Mouse (Mus musculus): ENCODE results near the gene 2310061I04Rik. TPM values are rescaled to one million over a fixed set of nuclear protein-coding genes. Genes with fewer than 3 reads are reported as not detected.
A peak's percentile ranks its signal among the peaks of the same experiment; 100 is the strongest.

2310061I04Rik gene
- polyA plus RNA-seq, 1 experiment = 125 TPM

DNA sequence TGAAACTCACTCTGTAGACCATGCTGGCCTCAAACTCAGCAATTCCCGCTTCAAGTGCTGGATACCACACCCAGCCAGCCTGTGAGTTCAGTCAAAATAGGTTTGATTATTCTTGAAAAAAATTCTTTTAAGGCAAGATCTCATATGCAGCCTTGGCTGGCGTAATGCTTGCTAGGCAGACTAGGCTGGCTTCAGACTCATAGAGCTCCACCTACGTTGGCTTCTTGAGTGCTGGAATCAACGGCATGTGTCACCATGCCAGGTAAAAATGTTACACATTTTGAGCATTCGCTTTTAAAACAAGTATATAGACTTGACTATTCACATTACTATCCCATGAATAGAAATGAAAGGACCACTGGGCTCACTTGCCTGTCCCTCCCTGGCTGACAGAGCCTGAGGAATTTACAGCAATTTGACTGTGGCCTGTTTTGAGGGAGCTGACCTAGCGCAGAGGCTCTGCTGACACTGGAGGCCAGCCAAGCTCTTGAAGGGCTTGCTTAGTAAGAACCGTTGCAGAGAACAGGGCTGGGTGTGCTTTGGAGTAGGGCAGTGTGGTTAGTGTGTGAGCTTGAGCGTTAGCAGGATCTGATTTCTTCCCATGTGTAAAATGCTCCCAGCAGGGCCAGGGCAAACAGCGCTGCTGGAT lies 6.2 kb upstream of the 2310061I04Rik start:
- no peak overlapping the region for H3K4me3 ChIP-seq (ENCODE audit: insufficient read depth, low read depth, low read length)
- no peaks in the 10 kb centered on the region for H3K4me1 ChIP-seq (ENCODE audit: control insufficient read depth, insufficient read depth, insufficient read length, low read length)
- no peak overlapping the region for H3K27ac ChIP-seq (replicated peaks; ENCODE audit: low read depth, low read length)

DNA sequence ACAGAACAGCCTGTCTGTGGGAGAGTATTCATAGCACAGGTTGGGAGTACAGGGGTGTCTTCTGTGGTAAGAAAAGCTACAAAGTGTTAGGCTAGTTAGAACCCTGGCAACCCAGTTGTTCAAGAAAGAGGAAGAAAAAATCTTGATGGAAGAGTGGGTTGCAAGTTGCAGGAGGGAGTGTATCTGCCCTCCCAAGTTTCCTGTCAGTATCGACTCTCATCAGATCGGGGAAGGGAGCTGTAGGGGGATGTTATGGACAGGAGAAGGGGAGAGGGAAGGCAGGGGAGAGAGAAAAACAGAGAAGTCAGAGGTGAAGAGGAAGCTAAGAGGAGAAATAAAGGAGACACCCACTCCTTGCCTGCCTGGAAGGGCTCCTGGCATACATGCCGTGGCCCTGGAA lies 3.4 kb upstream of the 2310061I04Rik start:
- no peak overlapping the region for H3K27ac ChIP-seq (replicated peaks; ENCODE audit: low read depth, low read length)
- H3K4me1 ChIP-seq (ENCODE audit: control insufficient read depth, insufficient read depth, insufficient read length, low read length) = no peaks in the 10 kb centered on the region
- H3K4me3 ChIP-seq (ENCODE audit: insufficient read depth, low read depth, low read length) = no peak overlapping the region

DNA sequence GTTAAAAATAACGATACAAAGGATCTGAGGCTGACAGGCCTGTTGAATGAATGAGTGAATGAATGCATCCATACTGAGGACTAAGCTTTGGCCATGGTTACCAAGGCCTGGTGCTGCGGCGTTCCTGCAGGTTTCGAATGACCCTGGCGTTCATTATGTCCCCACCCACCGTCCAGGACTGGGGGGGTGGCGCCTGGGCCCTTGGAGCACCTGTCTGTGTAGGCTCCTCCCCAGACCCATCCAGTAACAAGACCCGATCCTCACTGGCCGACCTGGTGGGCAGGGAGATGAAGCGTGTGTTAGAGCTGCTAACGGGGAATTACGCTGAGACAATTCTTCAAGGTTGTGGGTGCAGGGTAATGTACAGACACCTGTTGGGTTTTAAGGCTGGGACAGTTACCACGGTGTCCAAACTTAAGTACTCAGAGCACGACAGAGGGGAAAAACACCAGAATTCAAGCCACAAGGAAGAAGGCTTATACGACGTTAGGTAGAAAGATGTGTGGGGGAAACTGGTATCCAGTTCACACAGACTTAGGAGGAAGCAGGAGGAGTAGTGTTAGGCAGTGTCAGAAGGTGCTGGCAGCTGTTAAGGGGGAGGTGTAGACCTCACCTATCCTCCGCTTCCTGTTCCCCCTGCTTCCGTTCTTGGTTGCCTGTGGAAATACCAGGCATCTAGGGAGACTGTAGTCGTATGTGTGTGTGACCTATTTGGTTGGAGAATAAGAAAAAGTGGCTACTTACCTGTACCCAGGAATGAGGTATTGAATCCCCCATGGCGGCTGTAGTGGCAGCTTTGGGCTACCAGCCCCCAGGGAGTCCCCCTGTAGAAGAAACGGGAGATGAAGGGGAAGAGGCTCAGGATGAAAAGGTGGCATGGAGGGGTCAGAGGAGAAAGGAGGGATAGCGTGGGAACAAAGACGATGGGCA lies 678 bp upstream of the 2310061I04Rik start:
- Histone ChIP-seq H3K27ac (replicated peaks; ENCODE audit: low read depth, low read length) (no peak overlapping the region), H3K4me1 (ENCODE audit: control insufficient read depth, insufficient read depth, insufficient read length, low read length) (no peaks in the 10 kb centered on the region), H3K4me3 (ENCODE audit: insufficient read depth, low read depth, low read length) (peak overlapping the region; percentile 34)

DNA sequence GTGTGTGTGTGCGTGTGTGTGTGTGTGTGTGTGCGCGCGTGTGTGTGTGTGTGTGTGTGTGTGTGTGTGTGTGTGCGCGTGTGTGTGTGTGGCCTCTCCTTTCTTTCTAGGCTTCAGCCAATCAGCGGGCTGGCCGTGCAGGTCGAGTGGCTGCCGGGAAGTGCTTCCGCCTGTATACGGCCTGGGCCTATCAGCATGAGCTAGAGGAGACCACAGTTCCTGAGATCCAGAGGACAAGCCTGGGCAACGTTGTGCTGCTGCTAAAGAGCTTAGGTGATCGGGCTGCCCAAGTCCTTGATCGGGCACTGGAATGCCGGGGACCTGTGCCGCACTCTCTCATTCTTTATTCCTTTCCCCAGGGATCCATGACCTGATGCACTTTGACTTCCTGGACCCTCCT lies 9.5 kb downstream of the 2310061I04Rik start:
- no peaks in the 10 kb centered on the region for H3K4me1 ChIP-seq (ENCODE audit: control insufficient read depth, insufficient read depth, insufficient read length, low read length)
- no peak overlapping the region for H3K27ac ChIP-seq (replicated peaks; ENCODE audit: low read depth, low read length)
- H3K4me3 ChIP-seq (ENCODE audit: insufficient read depth, low read depth, low read length) = no peak overlapping the region

DNA sequence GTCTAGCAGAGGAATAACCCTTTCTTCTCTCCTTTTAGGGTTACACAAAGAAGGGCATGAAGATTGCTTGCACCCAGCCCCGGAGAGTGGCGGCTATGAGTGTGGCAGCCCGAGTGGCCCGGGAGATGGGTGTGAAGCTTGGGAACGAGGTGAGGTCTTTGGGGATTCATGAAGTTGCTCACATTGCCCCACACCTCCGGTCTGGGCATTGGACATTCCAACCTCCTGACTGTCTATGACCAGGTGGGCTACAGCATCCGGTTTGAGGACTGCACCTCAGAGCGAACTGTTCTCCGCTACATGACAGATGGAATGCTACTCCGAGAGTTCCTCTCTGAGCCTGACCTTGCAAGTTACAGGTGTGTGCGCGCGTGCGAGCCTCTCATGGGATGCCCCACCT lies 13.5 kb downstream of the 2310061I04Rik start:
- H3K4me3 ChIP-seq (ENCODE audit: insufficient read depth, low read depth, low read length) = no peak overlapping the region
- no peak overlapping the region for H3K27ac ChIP-seq (replicated peaks; ENCODE audit: low read depth, low read length)
- peaks cover 4% of the 10 kb centered on the region; the same call in 1 of the 2 replicates for H3K4me1 ChIP-seq (ENCODE audit: control insufficient read depth, insufficient read depth, insufficient read length, low read length)

DNA sequence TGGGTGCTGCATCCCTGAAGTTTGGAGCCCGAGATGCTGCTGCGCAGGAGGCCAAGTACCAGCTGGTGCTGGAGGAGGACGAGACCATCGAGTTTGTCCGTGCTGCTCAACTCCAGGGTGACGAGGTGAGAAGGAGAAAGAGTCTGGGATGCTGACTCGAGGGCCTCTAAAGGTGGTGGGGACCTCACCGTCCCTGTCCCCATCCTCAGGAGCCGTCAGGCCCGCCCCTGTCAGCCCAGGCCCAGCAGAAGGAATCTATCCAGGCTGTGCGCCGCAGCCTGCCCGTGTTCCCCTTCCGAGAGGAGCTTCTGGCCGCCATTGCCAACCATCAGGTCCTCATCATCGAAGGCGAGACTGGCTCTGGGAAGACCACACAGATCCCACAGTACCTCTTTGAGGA lies 14.3 kb downstream of the 2310061I04Rik start:
- Histone ChIP-seq H3K4me3 (ENCODE audit: insufficient read depth, low read depth, low read length) (no peak overlapping the region), H3K27ac (replicated peaks; ENCODE audit: low read depth, low read length) (no peak overlapping the region), H3K4me1 (ENCODE audit: control insufficient read depth, insufficient read depth, insufficient read length, low read length) (peaks cover 4% of the 10 kb centered on the region; the same call in 1 of the 2 replicates)

DNA sequence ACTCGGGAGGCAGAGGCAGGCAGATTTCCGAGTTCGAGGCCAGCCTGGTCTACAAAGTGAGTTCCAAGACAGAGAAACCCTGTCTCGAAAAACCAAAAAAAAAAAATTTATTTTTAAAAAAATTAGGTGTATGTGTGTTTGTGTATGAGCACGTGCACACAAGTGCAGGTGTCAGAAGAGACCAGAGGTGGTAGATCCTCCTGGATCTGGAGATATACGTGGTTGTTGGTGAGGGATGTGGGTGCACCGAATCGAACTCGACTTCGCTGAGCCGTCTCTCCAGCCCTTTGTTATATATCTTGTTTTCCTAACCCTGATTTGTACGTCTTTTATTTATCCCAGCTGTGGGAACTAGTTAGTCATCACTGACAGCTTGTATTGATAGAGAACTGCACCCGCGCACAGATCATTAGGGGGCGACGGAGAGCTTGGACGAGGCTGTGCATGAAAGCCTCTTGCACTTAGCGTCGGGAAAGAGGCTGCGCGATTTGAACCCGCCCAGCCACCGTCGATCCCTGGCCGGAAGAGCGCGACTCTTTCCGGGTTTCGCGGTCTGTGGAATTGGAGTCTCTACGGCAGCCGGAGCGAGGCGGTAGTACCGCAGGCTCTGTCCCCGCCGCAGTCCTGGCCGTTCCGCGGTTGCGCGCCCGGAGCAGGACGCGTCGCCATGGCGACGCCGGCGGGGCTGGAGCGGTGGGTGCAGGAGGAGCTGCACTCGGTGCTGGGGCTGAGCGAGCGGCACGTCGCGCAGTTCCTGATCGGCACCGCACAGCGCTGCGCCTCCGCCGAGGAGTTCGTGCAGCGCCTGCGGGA lies 17.8 kb downstream of the 2310061I04Rik start, which contains the start of gene Dhx16:
TSS of gene Dhx16 (plus strand) at position 575 of the 813 bp plus-strand sequence.
- Histone ChIP-seq H3K4me3 (ENCODE audit: insufficient read depth, low read depth, low read length) (peak within 1 kb of the TSS; percentile 91), H3K4me1 (ENCODE audit: control insufficient read depth, insufficient read depth, insufficient read length, low read length) (peaks cover 4% of the 10 kb centered on the region; the same call in 1 of the 2 replicates), H3K27ac (replicated peaks; ENCODE audit: low read depth, low read length) (no peak within 1 kb of the TSS)

DNA sequence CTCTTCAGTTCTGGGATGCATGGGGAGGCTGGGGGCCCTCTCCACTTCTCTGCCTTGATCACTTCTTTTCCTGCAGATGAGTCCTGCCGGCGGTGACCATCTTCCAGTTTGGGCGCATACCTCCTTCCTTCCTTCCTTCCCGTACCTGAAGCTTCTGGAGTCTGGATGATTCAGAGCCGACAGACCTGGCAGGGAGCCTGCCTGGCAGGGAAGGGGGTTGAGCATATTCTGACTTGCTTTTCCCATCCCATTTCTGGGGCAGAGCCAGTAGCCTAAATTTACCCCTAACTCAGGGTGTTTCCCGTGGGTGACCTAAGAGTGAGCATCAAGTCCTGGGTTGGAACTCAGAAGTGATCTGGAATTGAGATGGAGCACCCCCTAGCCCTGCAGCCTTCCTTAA lies 22.5 kb downstream of the 2310061I04Rik start:
- H3K4me3 ChIP-seq (ENCODE audit: insufficient read depth, low read depth, low read length) = no peak overlapping the region
- 0 out of 2 replicates have a peak, but pooled peaks cover 2% of the 10 kb centered on the region for H3K4me1 ChIP-seq (ENCODE audit: control insufficient read depth, insufficient read depth, insufficient read length, low read length)
- H3K27ac ChIP-seq (replicated peaks; ENCODE audit: low read depth, low read length) = 0 out of 2 replicates have a peak overlapping the region, but pooled peaks have one; percentile 10

DNA sequence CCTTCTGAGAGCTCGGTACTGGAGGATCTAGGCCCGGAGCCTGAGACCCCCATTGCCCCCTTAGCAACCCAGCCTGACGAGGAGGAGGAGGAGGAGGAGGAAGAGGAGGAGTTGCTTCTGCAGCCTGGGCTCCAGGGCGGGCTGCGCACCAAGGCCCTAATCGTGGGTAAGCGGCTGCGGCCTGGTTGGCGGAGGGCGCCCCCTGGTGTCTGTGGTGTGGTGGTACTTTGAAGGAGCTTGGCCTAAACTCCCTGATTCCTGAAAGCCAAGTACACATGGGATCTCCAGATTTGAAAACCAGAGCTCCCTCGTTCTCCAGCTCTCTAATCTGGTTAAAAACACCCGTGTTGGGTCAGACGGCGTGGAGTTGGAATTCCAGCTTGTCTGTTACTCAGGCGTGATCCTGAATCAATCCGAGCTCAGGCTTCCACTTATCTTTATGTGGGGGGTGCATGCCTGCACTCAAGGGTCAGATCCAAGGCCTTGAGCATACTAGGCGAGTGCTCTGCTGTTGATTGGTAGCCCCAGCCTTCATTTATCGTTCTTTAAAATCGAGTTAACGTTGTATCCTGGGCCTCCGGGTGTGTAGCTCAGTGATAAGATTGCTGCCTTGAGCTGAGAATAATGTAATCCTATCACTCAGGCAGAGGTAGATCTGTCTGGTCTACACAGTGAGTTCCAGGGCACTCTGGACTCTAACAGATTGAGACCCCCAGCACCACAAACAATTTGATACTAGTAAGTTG lies 23.3 kb downstream of the 2310061I04Rik start:
- H3K4me3 ChIP-seq (ENCODE audit: insufficient read depth, low read depth, low read length) = peak overlapping the region; percentile 35; the same call in 1 of the 2 replicates
- H3K4me1 ChIP-seq (ENCODE audit: control insufficient read depth, insufficient read depth, insufficient read length, low read length) = 0 out of 2 replicates have a peak, but pooled peaks cover 2% of the 10 kb centered on the region
- H3K27ac ChIP-seq (replicated peaks; ENCODE audit: low read depth, low read length) = peak overlapping the region; percentile 35; the same call in 1 of the 2 replicates

DNA sequence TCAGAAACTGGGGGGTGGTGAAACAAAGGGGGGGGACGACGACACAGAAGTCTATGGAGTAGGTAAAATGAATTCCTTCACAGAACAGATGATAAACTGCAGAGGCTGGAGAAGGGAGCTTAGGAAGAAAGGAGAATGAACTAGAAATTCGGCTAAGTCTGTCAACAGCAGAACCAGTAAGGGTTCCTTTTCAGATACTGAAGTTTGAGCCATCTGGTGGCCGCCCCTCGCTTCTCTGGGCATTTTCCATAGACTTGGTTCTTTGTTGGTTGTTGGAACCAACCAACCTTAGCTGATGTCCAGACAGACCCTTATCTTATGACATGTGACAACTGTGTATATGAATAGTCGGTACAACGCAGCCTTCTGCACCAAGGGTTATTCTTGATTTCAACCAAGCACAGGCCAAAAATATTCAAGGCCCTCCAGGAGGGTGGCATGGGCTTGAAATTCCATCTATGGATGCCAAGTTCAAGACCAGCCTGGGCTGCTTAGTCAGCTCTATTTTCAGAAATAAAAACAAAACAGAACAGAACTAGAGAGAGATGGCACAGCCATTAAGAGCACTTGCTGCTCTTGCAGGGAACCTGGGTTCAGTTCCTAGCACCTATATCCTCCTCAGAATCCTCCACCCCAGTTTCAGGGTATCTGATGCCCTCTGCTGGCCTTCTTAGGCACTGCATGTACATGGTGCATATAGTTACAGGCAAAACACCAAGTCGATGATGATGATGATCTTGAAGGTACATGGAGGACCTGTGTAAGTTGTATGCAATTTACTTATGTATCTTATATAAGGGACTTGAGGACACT lies 26.1 kb downstream of the 2310061I04Rik start:
- 0 out of 2 replicates have a peak, but pooled peaks cover 2% of the 10 kb centered on the region for H3K4me1 ChIP-seq (ENCODE audit: control insufficient read depth, insufficient read depth, insufficient read length, low read length)
- H3K27ac ChIP-seq (replicated peaks; ENCODE audit: low read depth, low read length) = peak overlapping the region; percentile 99
- peak overlapping the region; percentile 78 for H3K4me3 ChIP-seq (ENCODE audit: insufficient read depth, low read depth, low read length)

DNA sequence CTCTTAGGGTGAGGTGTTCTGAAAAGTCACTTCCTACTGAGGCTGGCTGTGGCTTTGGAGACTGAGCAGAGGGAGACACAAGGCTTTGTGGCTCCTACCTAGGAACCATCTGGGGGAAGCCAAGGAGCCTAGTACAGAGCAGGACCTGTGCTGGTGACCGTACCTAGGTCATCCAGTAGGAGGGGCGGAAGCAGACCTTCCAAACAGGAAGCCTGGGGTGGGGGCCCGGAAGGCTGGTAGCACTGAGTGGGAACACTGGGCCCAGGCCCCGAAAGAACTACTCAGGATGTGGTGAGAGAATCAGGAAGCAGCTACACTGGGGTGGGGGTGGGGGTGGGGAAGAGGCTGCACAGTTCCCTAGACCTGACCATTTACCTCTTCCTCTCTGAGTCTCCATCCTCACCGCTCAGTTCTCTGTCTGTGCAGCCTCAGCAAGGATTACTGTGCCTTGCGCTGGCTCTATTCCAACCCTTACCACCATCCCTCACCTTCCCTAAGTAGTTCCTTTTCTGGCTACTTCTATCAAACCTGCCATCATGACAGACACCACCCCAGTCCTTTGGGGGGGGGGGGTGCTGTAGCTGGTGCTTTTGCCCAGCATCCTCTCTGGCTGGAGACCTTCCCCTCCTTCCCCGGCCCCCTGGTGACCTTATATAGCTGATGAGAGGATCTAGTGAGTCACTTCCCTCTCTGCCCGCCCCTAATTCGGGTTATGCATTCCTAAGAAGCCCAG lies 26.9 kb downstream of the 2310061I04Rik start:
- H3K4me1 ChIP-seq (ENCODE audit: control insufficient read depth, insufficient read depth, insufficient read length, low read length) = 0 out of 2 replicates have a peak, but pooled peaks cover 2% of the 10 kb centered on the region
- H3K27ac ChIP-seq (replicated peaks; ENCODE audit: low read depth, low read length) = peak overlapping the region; percentile 99
- peak overlapping the region; percentile 78 for H3K4me3 ChIP-seq (ENCODE audit: insufficient read depth, low read depth, low read length)

DNA sequence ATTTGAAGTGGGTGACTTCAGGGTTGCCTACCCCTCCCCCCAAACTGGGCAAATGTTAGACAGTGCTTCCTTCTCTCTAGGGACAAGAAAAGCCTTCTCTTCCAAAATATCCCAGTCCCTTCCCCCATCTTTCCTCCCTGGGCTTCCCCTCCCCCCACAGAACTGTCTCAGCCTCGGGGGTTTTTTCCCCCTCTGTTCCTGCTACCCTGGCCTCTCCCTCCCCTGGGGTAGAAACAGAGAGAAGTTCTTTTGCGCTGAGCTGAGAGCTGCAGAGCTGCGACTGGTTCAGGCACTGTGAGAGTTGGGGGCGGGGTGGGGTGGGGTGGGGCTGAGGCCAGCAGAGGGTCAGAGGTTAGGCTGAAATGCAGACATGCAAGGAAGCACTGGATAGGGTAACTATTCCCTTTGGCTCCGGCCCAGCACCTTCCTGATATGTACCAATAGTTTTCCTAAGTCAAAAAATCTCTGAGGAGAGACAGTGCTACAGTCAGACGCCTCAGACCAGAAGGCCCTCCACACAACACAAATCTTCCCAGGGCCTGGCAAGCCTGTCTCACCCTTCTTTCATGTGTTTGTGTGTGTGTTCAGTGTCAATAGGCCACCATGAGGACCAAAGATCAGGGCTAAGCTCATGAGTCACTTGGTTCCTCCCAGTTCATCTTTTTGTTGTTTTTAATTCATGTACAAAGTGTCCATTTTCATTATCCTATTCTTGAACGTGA lies 27.7 kb downstream of the 2310061I04Rik start:
- peaks cover 6% of the 10 kb centered on the region; the same call in 1 of the 2 replicates for H3K4me1 ChIP-seq (ENCODE audit: control insufficient read depth, insufficient read depth, insufficient read length, low read length)
- H3K27ac ChIP-seq (replicated peaks; ENCODE audit: low read depth, low read length) = peak overlapping the region; percentile 99
- H3K4me3 ChIP-seq (ENCODE audit: insufficient read depth, low read depth, low read length) = peak overlapping the region; percentile 78

Data from brown adipose tissue, adult 24 weeks (tissue).